Mouse (Mus musculus) ES-E14 (cell line): ENCODE results near the gene Mprip. TPM values are rescaled to one million over a fixed set of nuclear protein-coding genes. Genes with fewer than 3 reads are reported as not detected.

Experiments
- DNase-seq: peaks from one replicate; pipeline ENCODE4 v3.0.0-alpha.2; 2013; ENCODE audit warnings: low read depth, low spot score
- H3K27ac ChIP-seq: 2 replicates; pipeline ENCODE4 v1.5.1; 2012; ENCODE audit warnings: low read depth, mild to moderate bottlenecking, low read length, moderate library complexity, mixed read lengths; ENCODE audit not compliant: poor library complexity, insufficient read depth, severe bottlenecking
- H3K36me3 ChIP-seq: 2 replicates; pipeline ENCODE4 v1.6.1; 2012; ENCODE audit warnings: mild to moderate bottlenecking, low read length, moderate library complexity, mixed read lengths; ENCODE audit not compliant: control insufficient read depth, poor library complexity, insufficient read depth, severe bottlenecking
- H3K4me1 ChIP-seq, 2 experiments: fragments of 150-350 bp in 1 of 2; sonication (generic) in 1 of 2; 2 replicates each; pipeline ENCODE4 v1.6.1; 2012; ENCODE audit warnings: low read length in 2 of 2, mild to moderate bottlenecking in 1 of 2, mixed read lengths in 1 of 2; ENCODE audit not compliant: control insufficient read depth in 2 of 2, insufficient read depth in 2 of 2, poor library complexity in 1 of 2
- H3K4me3 ChIP-seq, 2 experiments: fragments of 150-350 bp in 1 of 2; sonication (generic) in 1 of 2; 2 replicates each; pipeline ENCODE4 v1.5.1; 2012; ENCODE audit warnings: low read length in 2 of 2, low read depth in 1 of 2, mild to moderate bottlenecking in 1 of 2, mixed read lengths in 1 of 2; ENCODE audit not compliant: insufficient read depth in 1 of 2, poor library complexity in 1 of 2, severe bottlenecking in 1 of 2
- H3K9ac ChIP-seq: 2 replicates; pipeline ENCODE4 v1.6.1; 2012; ENCODE audit warnings: low read depth, mild to moderate bottlenecking, low read length, mixed read lengths; ENCODE audit not compliant: poor library complexity, insufficient read depth, severe bottlenecking
- H3K9me3 ChIP-seq: fragments of 150-350 bp; sonication (generic); 2 replicates; pipeline ENCODE4 v1.6.1; 2012; ENCODE audit warnings: low read depth, mild to moderate bottlenecking, low read length; ENCODE audit not compliant: control insufficient read depth, insufficient read depth
- CHD2 ChIP-seq: IDR thresholded peaks from 2 replicates; pipeline ENCODE4 v1.6.1; 2014; ENCODE audit warnings: mild to moderate bottlenecking, low read depth, low read length, inconsistent platforms
- HCFC1 ChIP-seq: IDR thresholded peaks from 2 replicates; pipeline ENCODE4 v1.6.1; 2012; ENCODE audit warnings: low read length, inconsistent platforms, borderline replicate concordance; ENCODE audit not compliant: insufficient read depth
- MAFK ChIP-seq: IDR thresholded peaks from 2 replicates; pipeline ENCODE4 v1.6.1; 2014; ENCODE audit warnings: mild to moderate bottlenecking, low read depth, low read length, inconsistent platforms; ENCODE audit not compliant: insufficient read depth
- ZC3H11A ChIP-seq: IDR thresholded peaks from 2 replicates; pipeline ENCODE4 v1.6.1; 2012; ENCODE audit warnings: low read depth, mild to moderate bottlenecking, inconsistent platforms, low read length, borderline replicate concordance
- ZNF384 ChIP-seq: IDR thresholded peaks from 2 replicates; pipeline ENCODE4 v1.6.1; 2012; ENCODE audit warnings: low read depth, low read length, inconsistent platforms
- in situ Hi-C, 2 experiments: fragments of 600-800 bp; cut with MboI; formaldehyde crosslinking; loops; one replicate each; pipeline ENCODE4 v1.15.1; 2025; ENCODE audit warnings: low sequenced_read_pairs in 2 of 2, inconsistent platforms in 1 of 2; ENCODE audit not compliant: unreplicated experiment in 2 of 2
- total RNA-seq: library from RNA; depleted of rRNA; stranded (reverse); fragments of 300-350 nt; gene quantifications from 2 replicates; pipeline ENCODE4 v1.2.3, GENCODE M21; 2012

The Mprip gene
- total RNA-seq, 1 experiment, result 138 TPM

DNA sequence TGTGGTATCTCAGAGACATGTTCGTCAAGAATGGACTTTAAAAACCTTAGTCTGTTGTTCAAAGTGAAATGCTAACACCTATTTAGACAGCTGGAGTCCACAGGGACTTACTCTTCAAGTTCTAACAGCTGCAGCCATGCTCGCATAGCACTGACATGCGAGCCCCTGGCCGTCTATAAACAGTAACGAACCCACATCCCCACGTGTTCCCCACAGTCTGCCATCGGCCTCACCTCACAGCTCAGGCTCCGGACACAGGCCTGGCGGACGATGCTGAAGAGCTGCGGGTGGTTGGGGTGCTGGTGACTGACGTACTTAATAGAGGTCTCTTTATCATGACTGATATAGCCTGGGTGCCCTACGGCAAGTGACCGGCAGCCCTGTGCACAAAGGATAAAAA lies 142.4 kb downstream of the Mprip start:
- TF ChIP-seq ZNF384, result no peak
- peaks cover 74% of the 10 kb centered on the region for H3K36me3 ChIP-seq
- DNase-seq, result no peak
- no peak overlapping the region for H3K27ac ChIP-seq
- no peak overlapping the region for H3K4me3 ChIP-seq
- in situ Hi-C loops, result no loop called here
- H3K9me3 ChIP-seq, result no peaks in the 10 kb centered on the region
- H3K4me1 ChIP-seq, result peaks cover 0 to 8% of the 10 kb centered on the region in 2 experiments; a peak in 1 of 4 replicates
- H3K9ac ChIP-seq, result no peak overlapping the region

- Histone ChIP-seq H3K36me3 (peaks cover 66% of the 10 kb centered on the region), H3K9ac (no peak overlapping the region), H3K9me3 (no peaks in the 10 kb centered on the region), H3K27ac (no peak overlapping the region), H3K4me3 (no peak overlapping the region), H3K4me1 (peaks cover 0 to 11% of the 10 kb centered on the region in 2 experiments; a peak in 1 of 4 replicates)
- TF ChIP-seq HCFC1 (no peak), CHD2 (no peak), MAFK (no peak), ZNF384 (no peak), ZC3H11A (no peak)
- in situ Hi-C loops, result no loop called here
- DNase-seq, result no peak
Measured at GRCm38 (mm10) chr11:59804409-59805110, 143.5 kb downstream of the Mprip start.

DNA sequence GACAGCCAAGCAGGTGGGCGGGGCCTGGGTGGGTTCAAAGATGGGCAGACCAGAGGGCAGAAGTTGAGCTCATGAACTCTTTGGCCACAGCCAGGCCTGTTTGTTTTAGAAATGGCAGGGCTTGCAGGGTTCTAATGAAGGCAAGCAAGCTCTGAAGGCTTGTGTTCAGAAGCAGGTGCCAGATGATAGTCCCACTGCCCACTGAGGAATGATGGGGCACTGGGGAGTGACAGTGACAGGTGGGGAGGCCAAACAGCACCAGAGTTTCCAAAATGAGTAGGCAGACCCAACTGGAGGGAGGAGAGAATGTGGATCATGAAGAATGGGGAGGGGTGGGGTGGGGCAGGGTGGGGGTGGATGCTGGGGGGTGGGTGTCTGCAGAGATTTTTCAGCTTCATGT lies 144.2 kb downstream of the Mprip start:
- Histone ChIP-seq H3K36me3 (peaks cover 61% of the 10 kb centered on the region), H3K4me1 (peaks cover 0 to 11% of the 10 kb centered on the region in 2 experiments; a peak in 1 of 4 replicates), H3K9ac (no peak overlapping the region), H3K27ac (no peak overlapping the region), H3K4me3 (no peak overlapping the region), H3K9me3 (no peaks in the 10 kb centered on the region)
- DNase-seq, result no peak
- TF ChIP-seq ZNF384 (no peak), MAFK (no peak), ZC3H11A (no peak), CHD2 (no peak), HCFC1 (no peak)
- in situ Hi-C loops, result no loop called here

DNA sequence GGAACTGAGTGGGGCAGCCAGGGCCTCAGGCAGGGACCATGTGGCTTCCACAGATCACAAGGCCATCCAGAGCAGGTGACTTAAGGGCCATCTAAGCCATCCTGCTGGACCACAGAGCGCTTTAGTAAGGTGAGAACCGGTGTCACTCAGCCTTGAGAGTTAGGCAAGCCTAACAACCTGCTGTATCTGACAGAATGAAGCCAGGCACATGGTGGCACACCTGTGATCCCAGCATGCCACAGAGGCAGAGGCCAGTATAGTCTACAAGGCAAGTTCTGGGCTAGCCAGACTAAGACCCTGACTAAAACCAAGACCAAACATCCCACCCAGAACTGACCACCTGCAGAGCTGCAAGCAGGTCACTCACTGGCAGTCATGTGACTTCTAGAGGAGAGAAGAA lies 144.6 kb downstream of the Mprip start:
- peaks cover 0 to 11% of the 10 kb centered on the region in 2 experiments; a peak in 1 of 4 replicates for H3K4me1 ChIP-seq
- in situ Hi-C loops, result no loop called here
- no peak for DNase-seq
- no peaks in the 10 kb centered on the region for H3K9me3 ChIP-seq
- no peak overlapping the region for H3K4me3 ChIP-seq
- no peak for TF ChIP-seq ZC3H11A
- TF ChIP-seq HCFC1, result no peak
- TF ChIP-seq ZNF384, result no peak
- TF ChIP-seq MAFK, result no peak
- no peak for TF ChIP-seq CHD2
- no peak overlapping the region for H3K27ac ChIP-seq
- H3K9ac ChIP-seq, result no peak overlapping the region
- H3K36me3 ChIP-seq, result peaks cover 57% of the 10 kb centered on the region
